Mouse (Mus musculus): ENCODE data around the gene Dnajc10. TPM values are rescaled to one million over a fixed set of nuclear protein-coding genes. Genes with fewer than 3 reads are reported as not detected.

The Dnajc10 gene
- polyA plus RNA-seq, 1 experiment from 2014 or later = 63.7 TPM

DNA sequence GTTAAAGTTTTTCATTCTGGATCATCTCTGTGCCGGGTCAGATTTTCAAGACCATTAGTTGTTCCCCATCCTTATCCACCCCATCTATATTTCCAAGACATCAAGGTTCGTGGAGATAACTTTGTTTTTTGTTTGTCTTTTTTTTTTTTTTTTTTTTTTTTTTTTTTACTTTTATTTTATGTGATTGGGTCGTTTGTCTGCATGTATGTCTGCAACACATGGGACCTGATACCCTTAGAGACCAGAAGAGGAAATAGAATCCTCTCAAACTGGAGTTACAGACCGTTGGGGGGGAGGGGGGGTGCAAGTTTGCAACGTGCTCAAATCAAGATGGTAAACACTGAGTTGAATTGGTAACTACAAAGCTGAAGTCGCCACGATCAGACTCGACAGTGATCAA lies 23.1 kb upstream of the Dnajc10 start, which contains the start of gene Prdx6b:
Gene Prdx6b (plus strand): TSS at position 301 of the 400 bp plus-strand sequence.
- no peak for ATAC-seq (replicated peaks; ENCODE audit: insufficient number of reproducible peaks, low FRiP score, low TSS enrichment)
- H3K4me1 ChIP-seq (ENCODE audit: control insufficient read depth, insufficient read depth, low read length) = no peaks in the 10 kb centered on the region
- no peaks in the 10 kb centered on the region for H3K36me3 ChIP-seq (ENCODE audit: control insufficient read depth, insufficient read depth, low read length)
- H3K4me3 ChIP-seq (ENCODE audit: low read depth, low read length) = no peak within 1 kb of the TSS
- H3K27ac ChIP-seq (ENCODE audit: low read depth, low read length) = no peak within 1 kb of the TSS
- H3K27me3 ChIP-seq (ENCODE audit: control insufficient read depth, insufficient read depth, low read length) = no peaks in the 10 kb centered on the region
- no peaks in the 10 kb centered on the region for H3K9me3 ChIP-seq (replicated peaks; ENCODE audit: control insufficient read depth, low read length)
- H3K4me2 ChIP-seq = no peak within 1 kb of the TSS
- no peak within 1 kb of the TSS for H3K9ac ChIP-seq (ENCODE audit: low read depth, low read length)
- 84% methylated on average over 8 of the region's 8 CpGs for WGBS (ENCODE audit: insufficient replicate concordance)

DNA sequence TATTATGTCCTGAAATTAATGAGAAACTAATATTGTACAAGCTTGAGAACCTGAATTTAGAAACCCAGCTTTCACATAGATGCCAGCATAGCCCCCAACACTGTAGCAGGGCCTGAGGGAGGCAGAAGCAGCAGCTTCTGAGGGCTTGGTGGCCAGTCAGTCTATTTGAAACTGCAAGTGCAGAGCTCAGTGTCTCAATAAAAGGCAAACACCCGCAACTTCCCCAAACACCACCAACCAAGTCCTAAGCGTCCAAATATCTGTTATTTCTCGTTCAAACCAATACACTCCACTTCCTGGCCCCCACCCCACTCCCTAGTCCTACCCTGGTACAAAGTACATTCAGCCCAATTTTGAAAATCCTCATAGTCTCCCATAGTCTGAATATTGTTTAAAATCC lies 16.9 kb upstream of the Dnajc10 start:
- Histone ChIP-seq H3K27me3 (ENCODE audit: control insufficient read depth, insufficient read depth, low read length) (no peaks in the 10 kb centered on the region), H3K36me3 (ENCODE audit: control insufficient read depth, insufficient read depth, low read length) (no peaks in the 10 kb centered on the region), H3K4me1 (ENCODE audit: control insufficient read depth, insufficient read depth, low read length) (no peaks in the 10 kb centered on the region), H3K4me2 (no peak overlapping the region), H3K9ac (ENCODE audit: low read depth, low read length) (no peak overlapping the region), H3K27ac (ENCODE audit: low read depth, low read length) (no peak overlapping the region), H3K9me3 (replicated peaks; ENCODE audit: control insufficient read depth, low read length) (no peaks in the 10 kb centered on the region), H3K4me3 (ENCODE audit: low read depth, low read length) (no peak overlapping the region)
- no peak for ATAC-seq (replicated peaks; ENCODE audit: insufficient number of reproducible peaks, low FRiP score, low TSS enrichment)
- 55% methylated on average over 3 of the region's 3 CpGs for WGBS (ENCODE audit: insufficient replicate concordance)

DNA sequence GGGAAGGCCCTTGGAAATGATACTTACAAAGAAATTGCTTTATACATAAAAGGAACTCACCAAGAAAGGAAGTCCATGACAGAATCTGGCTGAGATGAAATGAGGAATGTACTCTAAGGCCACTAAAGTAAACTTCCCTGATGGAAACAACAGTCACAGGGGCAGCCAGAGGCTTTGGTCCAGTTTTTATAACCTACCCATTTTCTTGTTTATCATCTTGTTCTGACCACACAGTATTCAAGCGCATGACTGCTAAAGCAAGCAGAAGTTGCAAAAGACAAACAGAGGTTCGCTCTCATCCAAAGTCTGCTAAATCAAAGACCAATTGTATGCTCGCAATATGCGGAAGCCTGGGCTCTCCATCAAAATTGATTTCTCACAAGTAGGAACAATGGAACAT lies 14.5 kb upstream of the Dnajc10 start:
- Histone ChIP-seq H3K27me3 (ENCODE audit: control insufficient read depth, insufficient read depth, low read length) (peaks cover 2% of the 10 kb centered on the region; the same call in 1 of the 2 replicates), H3K36me3 (ENCODE audit: control insufficient read depth, insufficient read depth, low read length) (no peaks in the 10 kb centered on the region), H3K27ac (ENCODE audit: low read depth, low read length) (no peak overlapping the region), H3K4me3 (ENCODE audit: low read depth, low read length) (no peak overlapping the region), H3K9ac (ENCODE audit: low read depth, low read length) (no peak overlapping the region), H3K4me1 (ENCODE audit: control insufficient read depth, insufficient read depth, low read length) (no peaks in the 10 kb centered on the region), H3K4me2 (no peak overlapping the region), H3K9me3 (replicated peaks; ENCODE audit: control insufficient read depth, low read length) (no peaks in the 10 kb centered on the region)
- no peak for ATAC-seq (replicated peaks; ENCODE audit: insufficient number of reproducible peaks, low FRiP score, low TSS enrichment)
- 84% methylated on average over 4 of the region's 4 CpGs for WGBS (ENCODE audit: insufficient replicate concordance)

DNA sequence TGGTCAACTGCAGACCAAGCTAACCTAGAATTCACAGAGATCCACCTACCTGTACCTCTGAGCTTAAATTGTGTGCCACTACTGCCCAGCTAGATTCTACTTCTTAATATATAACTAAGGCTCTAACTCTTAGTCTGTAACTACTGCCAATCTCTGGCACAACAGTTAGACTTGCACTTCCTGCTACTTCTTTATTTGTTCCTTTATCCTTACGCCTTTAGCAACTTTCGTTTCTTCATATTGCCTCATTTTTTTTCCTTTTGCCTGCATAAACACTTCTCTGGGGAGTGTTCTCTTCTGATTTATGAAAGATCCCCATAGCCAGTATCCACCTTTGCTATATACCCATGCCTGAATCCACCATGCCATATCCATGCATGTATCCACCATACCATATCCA lies 11.3 kb upstream of the Dnajc10 start:
- Histone ChIP-seq H3K27ac (ENCODE audit: low read depth, low read length) (no peak overlapping the region), H3K4me3 (ENCODE audit: low read depth, low read length) (no peak overlapping the region), H3K9me3 (replicated peaks; ENCODE audit: control insufficient read depth, low read length) (no peaks in the 10 kb centered on the region), H3K9ac (ENCODE audit: low read depth, low read length) (no peak overlapping the region), H3K36me3 (ENCODE audit: control insufficient read depth, insufficient read depth, low read length) (no peaks in the 10 kb centered on the region), H3K4me1 (ENCODE audit: control insufficient read depth, insufficient read depth, low read length) (no peaks in the 10 kb centered on the region), H3K27me3 (ENCODE audit: control insufficient read depth, insufficient read depth, low read length) (peaks cover 2% of the 10 kb centered on the region; the same call in 1 of the 2 replicates), H3K4me2 (no peak overlapping the region)
- 76% methylated on average over 2 of the region's 2 CpGs for WGBS (ENCODE audit: insufficient replicate concordance)
- ATAC-seq (replicated peaks; ENCODE audit: insufficient number of reproducible peaks, low FRiP score, low TSS enrichment) = no peak

DNA sequence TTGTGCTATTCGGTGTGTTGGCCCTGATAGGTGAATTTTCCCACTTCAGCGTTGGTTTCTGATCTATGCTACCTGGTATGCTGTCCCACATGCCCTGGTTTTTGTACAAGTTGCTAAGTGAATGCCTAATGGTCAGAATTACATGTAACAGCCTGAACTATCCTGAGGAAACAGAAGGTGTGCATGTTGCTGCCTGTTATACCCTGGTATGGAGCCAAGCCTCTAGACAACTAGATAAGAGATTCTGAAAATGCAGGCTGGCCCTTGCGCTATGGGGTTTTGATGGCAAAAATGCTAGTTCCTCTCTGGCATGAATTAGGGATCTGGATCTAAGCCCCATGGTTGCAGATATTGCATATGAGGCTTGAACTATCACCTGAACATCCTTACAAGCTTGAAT lies 7.6 kb upstream of the Dnajc10 start:
- no peak overlapping the region for H3K9ac ChIP-seq (ENCODE audit: low read depth, low read length)
- 88% methylated on average over 3 of the region's 3 CpGs for WGBS (ENCODE audit: insufficient replicate concordance)
- peaks cover 2% of the 10 kb centered on the region; the same call in 1 of the 2 replicates for H3K27me3 ChIP-seq (ENCODE audit: control insufficient read depth, insufficient read depth, low read length)
- no peaks in the 10 kb centered on the region for H3K4me1 ChIP-seq (ENCODE audit: control insufficient read depth, insufficient read depth, low read length)
- H3K27ac ChIP-seq (ENCODE audit: low read depth, low read length) = no peak overlapping the region
- no peak for ATAC-seq (replicated peaks; ENCODE audit: insufficient number of reproducible peaks, low FRiP score, low TSS enrichment)
- no peak overlapping the region for H3K4me3 ChIP-seq (ENCODE audit: low read depth, low read length)
- no peaks in the 10 kb centered on the region for H3K36me3 ChIP-seq (ENCODE audit: control insufficient read depth, insufficient read depth, low read length)
- no peak overlapping the region for H3K4me2 ChIP-seq
- no peaks in the 10 kb centered on the region for H3K9me3 ChIP-seq (replicated peaks; ENCODE audit: control insufficient read depth, low read length)

DNA sequence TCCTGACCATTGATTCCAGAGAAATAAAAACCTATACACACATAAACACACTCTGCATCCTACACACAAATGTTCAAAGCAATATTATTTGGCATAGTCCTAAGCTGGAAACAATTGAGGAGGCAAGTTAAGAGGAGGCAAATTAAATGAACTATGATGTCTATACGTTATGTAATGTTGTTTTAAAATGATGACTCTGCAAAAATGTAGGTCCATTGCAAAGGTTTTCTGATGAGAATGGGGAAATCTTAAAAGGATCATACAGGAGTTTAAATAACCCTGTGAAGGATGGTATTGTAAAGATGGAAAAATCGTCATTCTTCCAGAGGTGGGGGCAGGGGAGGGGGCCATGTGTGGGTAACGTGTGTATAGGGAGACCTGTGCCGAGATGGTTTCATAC lies 5.5 kb upstream of the Dnajc10 start:
- Histone ChIP-seq H3K4me2 (no peak overlapping the region), H3K27ac (ENCODE audit: low read depth, low read length) (no peak overlapping the region), H3K36me3 (ENCODE audit: control insufficient read depth, insufficient read depth, low read length) (no peaks in the 10 kb centered on the region), H3K9ac (ENCODE audit: low read depth, low read length) (no peak overlapping the region), H3K27me3 (ENCODE audit: control insufficient read depth, insufficient read depth, low read length) (peaks cover 1% of the 10 kb centered on the region; the same call in 1 of the 2 replicates), H3K4me3 (ENCODE audit: low read depth, low read length) (no peak overlapping the region), H3K4me1 (ENCODE audit: control insufficient read depth, insufficient read depth, low read length) (no peaks in the 10 kb centered on the region), H3K9me3 (replicated peaks; ENCODE audit: control insufficient read depth, low read length) (no peaks in the 10 kb centered on the region)
- no peak for ATAC-seq (replicated peaks; ENCODE audit: insufficient number of reproducible peaks, low FRiP score, low TSS enrichment)
- WGBS (ENCODE audit: insufficient replicate concordance) = 65% methylated on average over 4 of the region's 4 CpGs

DNA sequence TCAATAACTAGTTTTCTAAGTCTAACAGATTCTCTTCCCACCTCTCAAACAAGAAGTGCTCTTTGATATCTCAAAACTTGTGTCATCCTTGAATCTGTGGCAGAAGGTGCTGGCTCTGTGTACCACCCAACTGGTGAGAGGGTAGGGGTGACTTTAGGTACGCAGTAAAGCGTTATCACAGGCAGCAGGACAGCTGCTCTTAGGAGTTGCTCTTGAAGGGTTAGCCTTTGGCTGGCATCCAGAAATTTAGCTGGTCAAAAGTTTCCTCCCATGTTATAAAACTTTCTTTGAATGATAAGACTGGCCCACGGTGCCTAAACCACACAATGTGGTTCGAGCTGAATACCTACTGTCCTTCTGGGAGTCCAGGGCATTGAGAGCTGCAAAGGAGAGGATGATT lies 4.5 kb upstream of the Dnajc10 start:
- Histone ChIP-seq H3K9me3 (replicated peaks; ENCODE audit: control insufficient read depth, low read length) (no peaks in the 10 kb centered on the region), H3K4me3 (ENCODE audit: low read depth, low read length) (no peak overlapping the region), H3K4me2 (no peak overlapping the region), H3K4me1 (ENCODE audit: control insufficient read depth, insufficient read depth, low read length) (no peaks in the 10 kb centered on the region), H3K9ac (ENCODE audit: low read depth, low read length) (no peak overlapping the region), H3K27me3 (ENCODE audit: control insufficient read depth, insufficient read depth, low read length) (no peaks in the 10 kb centered on the region), H3K36me3 (ENCODE audit: control insufficient read depth, insufficient read depth, low read length) (no peaks in the 10 kb centered on the region), H3K27ac (ENCODE audit: low read depth, low read length) (no peak overlapping the region)
- no peak for ATAC-seq (replicated peaks; ENCODE audit: insufficient number of reproducible peaks, low FRiP score, low TSS enrichment)
- WGBS (ENCODE audit: insufficient replicate concordance) = 48% methylated on average over 4 of the region's 4 CpGs

DNA sequence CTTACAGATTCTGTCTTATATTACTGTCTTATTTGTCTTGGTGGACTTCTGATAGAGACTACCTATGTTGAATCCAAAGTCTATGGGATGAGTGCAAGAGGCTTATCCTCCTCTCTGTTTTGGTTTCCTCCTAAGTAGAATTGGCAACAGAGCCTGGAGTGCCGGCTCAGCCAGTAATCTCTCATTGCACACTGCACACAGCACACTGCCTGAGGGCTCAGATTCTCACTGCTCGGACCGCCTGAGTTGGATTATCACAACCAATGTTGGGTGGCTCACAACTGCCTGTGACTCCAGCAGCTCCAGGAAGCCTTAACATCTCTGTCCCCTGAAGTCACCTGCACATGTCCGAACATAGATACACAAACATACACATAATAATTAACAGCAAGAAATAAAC lies 3.9 kb upstream of the Dnajc10 start:
- 60% methylated on average over 4 of the region's 4 CpGs for WGBS (ENCODE audit: insufficient replicate concordance)
- H3K27ac ChIP-seq (ENCODE audit: low read depth, low read length) = no peak overlapping the region
- H3K9ac ChIP-seq (ENCODE audit: low read depth, low read length) = no peak overlapping the region
- ATAC-seq (replicated peaks; ENCODE audit: insufficient number of reproducible peaks, low FRiP score, low TSS enrichment) = no peak
- H3K36me3 ChIP-seq (ENCODE audit: control insufficient read depth, insufficient read depth, low read length) = no peaks in the 10 kb centered on the region
- no peak overlapping the region for H3K4me3 ChIP-seq (ENCODE audit: low read depth, low read length)
- H3K9me3 ChIP-seq (replicated peaks; ENCODE audit: control insufficient read depth, low read length) = no peaks in the 10 kb centered on the region
- no peaks in the 10 kb centered on the region for H3K4me1 ChIP-seq (ENCODE audit: control insufficient read depth, insufficient read depth, low read length)
- no peaks in the 10 kb centered on the region for H3K27me3 ChIP-seq (ENCODE audit: control insufficient read depth, insufficient read depth, low read length)
- H3K4me2 ChIP-seq = no peak overlapping the region

DNA sequence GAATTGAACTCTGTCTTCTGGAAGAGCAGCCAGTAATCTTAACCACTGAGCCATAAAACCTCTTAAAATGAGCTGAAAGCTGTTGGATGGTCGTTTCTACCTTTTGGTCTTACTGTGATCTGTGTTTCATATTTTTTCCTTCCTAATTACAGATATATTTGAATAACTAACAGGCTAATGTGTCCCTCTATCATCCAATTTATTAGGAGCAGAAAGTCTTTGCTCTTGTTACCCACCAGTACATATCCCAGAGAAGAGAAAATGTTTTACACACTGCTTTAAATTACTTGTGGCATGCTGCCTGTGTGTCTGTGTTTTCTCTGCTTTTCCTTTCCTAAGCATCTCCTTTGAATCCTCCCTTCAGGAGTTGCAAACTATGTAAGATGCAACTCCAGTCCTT lies 1.1 kb upstream of the Dnajc10 start:
- H3K27me3 ChIP-seq (ENCODE audit: control insufficient read depth, insufficient read depth, low read length) = no peaks in the 10 kb centered on the region
- H3K4me2 ChIP-seq = no peak overlapping the region
- 46% methylated on average over 1 of the region's 1 CpGs for WGBS (ENCODE audit: insufficient replicate concordance)
- no peak overlapping the region for H3K9ac ChIP-seq (ENCODE audit: low read depth, low read length)
- no peak overlapping the region for H3K4me3 ChIP-seq (ENCODE audit: low read depth, low read length)
- H3K27ac ChIP-seq (ENCODE audit: low read depth, low read length) = no peak overlapping the region
- no peaks in the 10 kb centered on the region for H3K9me3 ChIP-seq (replicated peaks; ENCODE audit: control insufficient read depth, low read length)
- ATAC-seq (replicated peaks; ENCODE audit: insufficient number of reproducible peaks, low FRiP score, low TSS enrichment) = no peak
- H3K4me1 ChIP-seq (ENCODE audit: control insufficient read depth, insufficient read depth, low read length) = no peaks in the 10 kb centered on the region
- no peaks in the 10 kb centered on the region for H3K36me3 ChIP-seq (ENCODE audit: control insufficient read depth, insufficient read depth, low read length)

All from heart, embryonic 11.5 days (tissue).